Mouse (Mus musculus) CH12.LX (cell line): ENCODE data around the gene Gria4.
"Not testable (repeated sequence)": the region's sequence is repeated elsewhere in the genome, so short reads cannot be mapped to it uniquely, and the experiment has no call there.

Experiments
- E2F4 ChIP-seq: IDR thresholded peaks from 2 replicates; pipeline ENCODE4 v1.6.1; 2011; ENCODE audit warnings: low read depth, low read length, improper control_type of control experiment; ENCODE audit not compliant: insufficient replicate concordance
- MAZ ChIP-seq: IDR thresholded peaks from 2 replicates; pipeline ENCODE4 v1.6.1; 2012; ENCODE audit warnings: low read depth, mild to moderate bottlenecking, inconsistent platforms, low read length, improper control_type of control experiment, moderate library complexity
- POLR2A ChIP-seq: IDR thresholded peaks from 2 replicates; pipeline ENCODE4 v1.6.1; 2011; ENCODE audit warnings: low read depth, mild to moderate bottlenecking, improper control_type of control experiment, low read length

GRCm38 (mm10) chr9:4810941-4811340, 14.9 kb upstream of the Gria4 start:
- not testable (repeated sequence) for TF ChIP-seq POLR2A, MAZ, E2F4
